Mouse (Mus musculus) urinary bladder, adult 2 months (tissue): ENCODE data around the gene Gzmn. TPM values are rescaled to one million over a fixed set of nuclear protein-coding genes. Genes with fewer than 3 reads are reported as not detected.
"Not testable (repeated sequence)": the region's sequence is repeated elsewhere in the genome, so short reads cannot be mapped to it uniquely, and the experiment has no call there.

Source experiments
- DNase-seq: peaks from one replicate; pipeline ENCODE4 v3.0.0; 2022; ENCODE audit warnings: low spot score
- polyA plus RNA-seq: library from polyadenylated mRNA; depleted of rRNA; stranded (reverse); fragments of >200 nt; gene quantifications from 2 replicates; pipeline ENCODE4 v1.2.3, GENCODE M21; 2012; rRNA removed

Gzmn gene
- not detected in 2 replicates for polyA plus RNA-seq

DNA sequence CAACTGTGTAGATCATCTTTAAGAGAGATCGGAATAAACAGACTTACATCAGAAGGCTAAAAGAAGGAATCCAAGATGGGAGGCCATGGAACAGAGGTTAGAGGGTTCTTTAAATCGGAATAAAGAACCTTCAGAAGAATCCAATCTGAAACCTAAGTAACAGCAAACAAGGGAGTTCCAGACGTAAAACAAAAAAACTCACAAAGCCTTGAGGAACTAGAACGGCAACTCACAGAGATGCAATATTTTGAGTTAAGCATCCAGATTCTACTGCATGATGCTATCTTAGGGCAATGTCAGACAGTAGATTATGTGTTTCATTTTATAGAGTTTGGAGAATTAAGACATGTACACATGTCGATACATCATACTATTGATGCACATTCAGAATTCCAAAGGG, at the start of gene Gzmn:
Gene Gzmn, minus strand, starts transcription at position 101 of the 400 bp plus-strand sequence.
- DNase-seq = no peak

GRCm38 (mm10) chr14:56211317-56211716, 36.9 kb upstream of the Gzmn start, which contains the start of gene Gzmf:
Gene Gzmf, minus strand, starts transcription at chr14:56211417.
- no peak for DNase-seq

DNA sequence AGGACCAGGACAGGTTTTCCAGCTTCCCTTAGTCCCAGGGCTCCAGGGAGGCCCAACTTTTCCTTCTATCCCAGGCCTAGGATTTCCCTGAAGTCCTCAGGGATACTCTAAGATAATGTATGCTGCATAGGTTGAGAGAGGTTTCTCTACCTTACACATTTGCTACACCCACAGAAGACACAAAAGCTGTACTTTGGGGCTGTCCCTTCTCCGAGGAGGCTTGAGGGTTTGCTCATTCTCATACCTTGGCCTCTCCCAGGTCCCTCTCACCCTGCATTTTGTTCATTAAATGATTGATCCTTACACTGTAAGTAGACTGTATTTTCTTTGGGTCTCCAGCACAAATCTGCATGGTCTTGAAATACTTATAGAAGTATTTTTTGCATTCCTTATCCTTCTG, 31.2 kb upstream of the Gzmn start:
- DNase-seq = no peak

GRCm38 (mm10) chr14:56205021-56205420, 30.6 kb upstream of the Gzmn start:
- DNase-seq = not testable (repeated sequence)

GRCm38 (mm10) chr14:56203975-56204374, 29.6 kb upstream of the Gzmn start:
- DNase-seq = peak; percentile 41

DNA sequence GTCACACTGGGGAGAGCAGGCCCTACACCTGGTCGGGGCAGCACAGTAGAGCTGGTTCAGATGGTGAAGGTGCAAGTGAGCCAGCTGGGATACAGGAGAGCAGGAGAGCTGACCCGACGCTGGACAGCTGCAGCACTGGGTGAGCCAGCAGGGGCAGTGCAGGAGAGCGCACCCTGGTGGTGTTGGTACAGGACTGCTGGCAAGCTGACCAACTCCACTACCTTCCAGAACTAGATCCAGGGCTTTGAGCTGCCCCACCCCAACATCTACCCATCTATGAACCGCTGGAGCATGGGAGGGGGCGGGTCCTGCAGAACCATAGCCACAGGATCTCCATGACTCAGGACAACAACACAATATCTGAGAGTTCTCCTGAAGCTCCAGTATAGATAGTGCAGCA, 12.5 kb upstream of the Gzmn start:
- no peak for DNase-seq

GRCm38 (mm10) chr14:56186521-56186920, 12.1 kb upstream of the Gzmn start:
- no peak for DNase-seq

- DNase-seq = not testable (repeated sequence)
Observed at GRCm38 (mm10) chr14:56177651-56178050, 3.3 kb upstream of the Gzmn start.

DNA sequence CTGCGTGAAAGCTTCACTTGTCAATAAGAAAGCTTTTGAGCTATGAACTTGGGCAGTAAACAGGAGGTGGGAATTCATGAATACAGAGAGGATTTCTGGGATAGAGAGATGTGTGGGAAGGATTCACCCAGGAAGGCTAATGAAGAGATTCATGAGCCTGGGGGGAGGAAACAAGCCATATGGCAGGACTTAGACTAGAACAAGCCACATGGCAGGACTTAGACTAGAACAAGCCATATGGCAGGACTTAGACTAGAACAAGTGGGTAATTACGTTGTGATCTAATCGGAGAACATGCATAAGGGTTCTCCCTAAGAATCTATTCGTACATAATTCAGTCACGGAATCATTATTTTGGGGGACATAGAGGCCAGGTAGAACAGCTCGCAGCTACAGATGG, 1.0 kb downstream of the Gzmn start:
- no peak for DNase-seq

GRCm38 (mm10) chr14:56172744-56173143, 1.7 kb downstream of the Gzmn start:
- DNase-seq = no peak

- DNase-seq = no peak
Observed at GRCm38 (mm10) chr14:56168009-56168408, 6.4 kb downstream of the Gzmn start.

DNA sequence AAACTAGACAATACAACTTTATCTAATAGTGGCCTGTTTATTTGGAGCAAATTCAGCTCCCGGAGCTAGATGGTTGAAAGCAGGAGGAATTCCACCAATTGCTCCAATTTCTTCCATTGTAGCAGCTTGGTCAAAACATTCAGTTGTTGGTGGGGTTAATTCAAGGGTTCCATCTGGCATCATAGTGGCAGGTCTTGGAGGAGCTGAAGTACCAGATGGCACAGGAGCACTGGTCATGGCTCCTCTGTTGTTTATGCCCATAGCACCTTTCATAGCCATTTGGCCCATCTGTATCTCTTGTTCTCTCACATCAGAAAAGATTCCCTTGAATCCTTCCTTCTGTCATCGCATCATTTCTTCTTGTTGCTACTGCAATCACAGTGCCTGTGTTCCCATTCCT, 12.3 kb downstream of the Gzmn start:
- no peak for DNase-seq

DNA sequence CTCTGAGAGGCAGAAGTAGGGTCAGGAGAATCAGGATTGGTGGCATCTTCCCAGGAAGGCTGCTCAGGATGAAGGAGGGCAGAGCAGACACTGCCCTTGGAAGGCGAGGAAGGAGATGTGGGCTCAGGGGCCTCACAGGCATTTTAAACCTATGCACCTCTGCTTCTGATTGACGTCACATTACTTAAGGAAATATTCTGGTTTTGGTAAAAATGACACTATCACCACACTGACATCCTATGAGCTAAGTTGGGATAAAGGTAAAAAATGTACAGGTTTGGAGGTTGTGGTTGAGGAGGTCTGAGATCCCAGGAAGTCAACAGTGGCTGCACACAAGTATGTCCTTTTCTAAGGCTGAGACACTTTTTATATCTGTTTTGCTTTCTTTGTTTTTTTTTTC, 14.9 kb downstream of the Gzmn start, which contains the start of gene Gzmg:
Gene Gzmg, minus strand, starts transcription at position 101 of the 400 bp plus-strand sequence.
- DNase-seq = not testable (repeated sequence)

DNA sequence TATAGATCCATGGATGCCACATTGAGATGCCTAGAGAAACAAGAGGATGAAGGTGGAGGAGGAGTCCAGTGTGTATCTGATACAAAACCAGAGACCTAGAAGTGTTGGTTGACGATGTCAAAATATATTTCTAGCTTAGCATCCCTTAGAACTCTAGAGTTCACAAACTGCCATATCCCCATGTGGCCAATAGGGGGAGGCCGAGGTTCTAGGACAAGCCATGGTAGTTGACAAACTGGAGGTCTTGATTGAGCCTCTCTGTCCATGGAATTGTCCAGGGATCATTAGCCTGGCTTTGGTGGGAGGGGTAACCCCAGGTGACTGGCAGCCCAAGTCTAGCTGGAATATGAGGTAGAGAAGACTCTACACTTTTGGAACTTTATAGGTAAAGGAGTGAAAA, 19.1 kb downstream of the Gzmn start:
- DNase-seq = no peak

GRCm38 (mm10) chr14:56133675-56134074, 40.7 kb downstream of the Gzmn start:
- DNase-seq = not testable (repeated sequence)

GRCm38 (mm10) chr14:56132508-56132907, 41.9 kb downstream of the Gzmn start, which contains the start of gene Gzmd:
Gene Gzmd, minus strand, starts transcription at chr14:56132608.
- not testable (repeated sequence) for DNase-seq

DNA sequence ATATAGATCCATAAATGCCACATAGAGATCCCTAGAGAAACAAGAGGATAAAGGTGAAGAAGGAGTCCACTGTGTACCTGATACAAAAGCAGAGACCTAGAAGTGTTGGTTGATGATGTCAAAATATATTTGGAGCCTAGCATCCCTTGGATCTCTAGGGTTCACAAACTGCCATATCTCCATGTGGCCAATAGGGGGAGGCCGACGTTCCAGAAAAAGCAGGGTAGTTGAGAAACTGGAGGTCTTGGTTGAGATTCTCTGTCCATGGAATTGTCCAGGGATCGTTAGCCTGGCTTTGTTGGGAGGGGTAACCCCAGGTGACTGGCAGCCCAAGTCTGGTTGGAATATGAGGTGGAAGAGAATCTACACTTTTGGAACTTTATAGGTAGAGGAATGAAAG, 46.1 kb downstream of the Gzmn start:
- DNase-seq = no peak

- no peak for DNase-seq
Observed at GRCm38 (mm10) chr14:56123516-56123915, 50.9 kb downstream of the Gzmn start.

GRCm38 (mm10) chr14:56120525-56120924, 53.9 kb downstream of the Gzmn start, which contains the start of gene Gzme:
Gene Gzme, minus strand, starts transcription at chr14:56120625.
- DNase-seq = no peak

Other genes with a start within 250 kb of the Gzmn start
- 8.6 and 9.9 TPM in 2 replicates for gene Cma1, start 229.9 kb downstream of the Gzmn start, polyA plus RNA-seq
- 0.07 TPM in 1 of 2 replicates, not detected in the other for gene Cma2, start 223.6 kb downstream of the Gzmn start, polyA plus RNA-seq
- gene Mcpt1, start 156.6 kb downstream of the Gzmn start, polyA plus RNA-seq = not detected in 2 replicates
- gene Mcpt9, start 144.1 kb downstream of the Gzmn start, polyA plus RNA-seq = not detected in 2 replicates
- 0.06 TPM in 1 of 2 replicates, not detected in the other for gene Mcpt2, start 132.6 kb downstream of the Gzmn start, polyA plus RNA-seq
- gene Mcpt4, start 112.3 kb downstream of the Gzmn start, polyA plus RNA-seq = 6.3 and 8.4 TPM in 2 replicates
- gene Mcpt8, start 89.3 kb downstream of the Gzmn start, polyA plus RNA-seq = not detected in 2 replicates
- gene Ctsg, start 72.0 kb downstream of the Gzmn start, polyA plus RNA-seq = 0.08 TPM in 1 of 2 replicates, not detected in the other
- not detected in 2 replicates for gene Gzme, start 54.0 kb downstream of the Gzmn start, polyA plus RNA-seq
- gene Gzmd, start 42.0 kb downstream of the Gzmn start, polyA plus RNA-seq = not detected in 2 replicates
- not detected in 2 replicates for gene Gzmg, start 15.0 kb downstream of the Gzmn start, polyA plus RNA-seq
- gene Gzmf, start 36.8 kb upstream of the Gzmn start, polyA plus RNA-seq = not detected in 2 replicates
- gene Gzmc, start 60.1 kb upstream of the Gzmn start, polyA plus RNA-seq = 0.07 TPM in 2 replicates
- gene Gzmb, start 87.7 kb upstream of the Gzmn start, polyA plus RNA-seq = 1.4 and 2.2 TPM in 2 replicates
- gene Atp12a, start 190.5 kb upstream of the Gzmn start, polyA plus RNA-seq = 0.04 and 0.25 TPM in 2 replicates
- gene Rnf17, start 228.0 kb upstream of the Gzmn start, polyA plus RNA-seq = 0.58 and 0.75 TPM in 2 replicates